Mouse (Mus musculus): ENCODE measurements around the gene Gm17190. TPM values are rescaled to one million over a fixed set of nuclear protein-coding genes. Genes with fewer than 3 reads are reported as not detected.

The Gm17190 gene
- total RNA-seq (2023) = not detected in 4 replicates

DNA sequence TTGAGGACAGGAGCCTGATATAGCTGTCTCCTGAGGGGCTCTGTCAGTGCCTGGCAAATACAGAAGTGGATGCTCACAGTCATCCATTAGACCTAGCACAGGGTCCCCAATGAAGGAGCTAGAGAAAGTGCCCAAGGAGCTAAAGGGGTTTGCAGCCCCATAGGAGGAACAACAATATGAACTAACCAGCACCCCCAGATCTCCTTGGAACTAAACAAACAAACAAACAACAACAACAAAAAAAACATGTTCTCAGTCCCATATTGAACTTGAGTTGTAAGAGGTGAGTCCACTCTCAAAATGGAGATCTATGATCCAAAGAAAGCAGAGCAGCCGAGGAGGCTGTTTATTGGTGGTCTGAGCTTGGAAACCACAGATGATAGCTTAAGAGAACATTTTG is at the start of gene Gm17190:
Gene Gm17190 (plus strand): TSS at position 301 of the 400 bp plus-strand sequence.

DNA sequence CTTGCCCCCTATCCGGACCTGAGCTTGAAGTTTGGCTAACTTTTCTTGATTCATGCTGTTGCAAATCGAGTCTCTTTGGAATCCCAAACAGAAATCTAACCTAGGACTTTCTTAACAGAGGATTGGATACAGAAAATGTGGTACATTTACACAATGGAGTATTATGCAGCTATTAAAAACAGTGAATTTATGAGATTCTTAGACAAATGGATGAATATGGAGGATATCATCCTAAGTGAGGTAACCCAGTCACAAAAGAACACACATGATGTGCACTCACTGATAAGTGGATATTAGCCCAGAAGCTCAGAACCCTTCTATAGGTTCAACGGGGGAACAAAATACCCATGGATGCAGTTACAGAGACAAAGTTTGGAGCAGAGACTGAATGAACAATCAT is 578 bp upstream of the Gm17190 start, which contains the start of gene Gm20075:
Gene Gm20075 (minus strand): TSS at position 101 of the 400 bp plus-strand sequence.

DNA sequence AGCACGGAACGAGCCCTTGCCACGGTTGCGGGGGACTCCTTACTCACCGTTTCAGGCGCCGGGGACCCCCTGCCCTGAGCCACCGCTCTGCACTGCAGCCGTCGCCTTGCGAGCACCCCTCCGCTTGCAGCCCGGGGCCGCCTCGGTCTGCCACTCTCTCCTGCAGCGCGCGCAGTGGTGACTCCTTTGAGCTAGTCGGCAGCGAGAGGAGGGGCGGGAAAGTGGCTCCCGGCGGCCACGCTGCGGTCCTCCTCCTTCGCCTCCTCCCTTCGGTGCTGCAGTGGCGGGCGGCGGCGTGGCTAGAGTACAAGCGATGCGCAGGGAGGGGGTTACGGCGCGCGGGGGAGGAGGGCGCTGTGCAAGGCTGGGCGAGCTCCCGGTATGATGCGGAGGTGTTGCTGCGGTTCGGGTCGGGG is 50.6 kb downstream of the Gm17190 start, which contains the start of gene Sv2c:
Gene Sv2c (minus strand): TSS at position 177 of the 416 bp plus-strand sequence.

Other genes with a start within 250 kb of the Gm17190 start
- gene Iqgap2, start 190.1 kb upstream of the Gm17190 start, total RNA-seq (2023) = 0.69 to 1.0 TPM (median 0.81 TPM) in 4 replicates
- gene Gm20075, start 678 bp upstream of the Gm17190 start, total RNA-seq (2023) = 7.4 to 9.9 TPM (median 9.3 TPM) in 4 replicates
- gene Sv2c, start 50.5 kb downstream of the Gm17190 start, total RNA-seq (2023) = 0.09 to 0.52 TPM (median 0.15 TPM) in 4 replicates

Measured in B cell, adult 62 days (primary cell).